Mouse (Mus musculus): Measurements from ENCODE around the gene Rbp3.

Gene Rbp3

DNA sequence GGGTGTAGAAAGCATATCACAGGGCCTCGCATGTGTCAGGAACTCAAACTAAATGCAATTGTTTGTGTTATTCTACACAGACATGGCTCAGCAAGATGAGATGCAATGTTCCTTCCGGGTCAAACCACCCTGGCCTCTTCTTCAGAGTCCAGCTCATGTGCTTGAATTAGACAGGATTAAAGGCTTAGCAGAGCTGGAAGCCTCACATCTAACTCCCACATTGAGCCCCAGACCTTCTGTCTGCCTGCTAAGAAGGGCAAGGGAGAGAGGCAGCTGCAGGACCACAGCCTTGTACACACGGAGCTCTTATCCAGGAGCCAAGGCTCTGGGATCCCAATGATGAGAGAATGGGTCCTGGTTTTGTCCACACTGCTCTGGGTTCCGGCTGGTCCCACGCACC lies at the start of gene Rbp3:
TSS of gene Rbp3 (plus strand) at position 243 of the 400 bp plus-strand sequence.
- no peak for DNase-seq (ENCODE audit: low spot score in 2 of 2)

DNA sequence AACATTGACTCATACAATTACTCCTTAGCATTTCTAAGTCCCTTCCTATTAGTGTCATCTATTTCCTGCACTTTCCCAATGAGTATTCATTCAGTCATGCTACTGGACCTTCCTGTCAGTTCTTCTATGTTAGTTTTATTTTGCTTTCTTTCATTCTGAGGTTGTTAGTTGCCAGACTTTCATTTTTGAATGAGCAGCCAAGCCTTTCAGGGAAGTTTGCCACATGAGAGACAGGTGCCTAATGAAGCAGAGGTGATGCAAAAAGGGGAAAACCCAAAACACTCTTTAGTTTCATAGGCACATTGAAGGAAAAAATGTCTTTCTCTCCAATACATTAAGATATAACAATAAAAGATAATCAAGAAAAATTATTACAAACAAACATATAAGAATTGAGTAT lies 49.0 kb upstream of the Rbp3 start:
- DNase-seq (ENCODE audit: low spot score in 2 of 2) = no peak

DNA sequence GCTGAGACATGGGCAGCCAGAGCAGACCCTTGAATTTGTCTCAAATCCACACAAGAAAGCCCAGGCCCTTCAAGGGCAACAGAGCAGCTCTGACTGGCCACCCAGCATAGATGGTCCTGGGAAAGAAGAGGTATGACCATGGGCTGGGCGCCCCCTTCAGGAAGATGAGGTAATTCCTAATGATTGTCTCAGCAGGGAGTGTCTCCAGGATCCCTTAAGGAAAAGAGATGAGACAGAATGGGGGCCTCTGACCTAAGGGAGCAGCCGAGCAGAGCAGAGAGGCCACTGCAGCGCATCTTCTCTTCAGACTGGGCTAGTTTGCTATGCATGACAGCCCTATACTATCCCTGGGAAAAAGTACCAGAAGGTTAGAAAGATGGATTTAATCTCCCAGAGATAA lies 40.1 kb upstream of the Rbp3 start:
- DNase-seq (ENCODE audit: low spot score in 2 of 2) = peak; percentile 59 to 60

DNA sequence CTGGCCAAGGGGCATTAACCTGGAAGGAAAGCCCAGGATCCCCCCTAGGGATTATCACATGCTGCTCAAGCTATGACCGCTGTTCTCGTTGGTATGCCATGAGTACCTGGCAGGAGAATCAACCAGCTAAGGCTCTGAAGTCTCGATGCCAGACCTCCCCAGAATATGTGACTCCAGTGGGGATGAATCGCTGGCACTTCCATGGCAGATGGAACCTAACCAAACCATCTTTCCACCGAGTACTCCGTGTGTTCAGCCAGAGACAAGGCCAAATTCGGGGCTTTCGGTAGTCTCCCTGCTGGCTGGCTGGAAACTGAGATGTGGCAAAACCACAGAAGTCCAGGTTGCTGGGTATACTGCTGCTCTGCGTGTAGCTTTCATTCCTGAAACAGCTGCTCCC lies 39.6 kb upstream of the Rbp3 start:
- DNase-seq (ENCODE audit: low spot score in 2 of 2) = no peak

DNA sequence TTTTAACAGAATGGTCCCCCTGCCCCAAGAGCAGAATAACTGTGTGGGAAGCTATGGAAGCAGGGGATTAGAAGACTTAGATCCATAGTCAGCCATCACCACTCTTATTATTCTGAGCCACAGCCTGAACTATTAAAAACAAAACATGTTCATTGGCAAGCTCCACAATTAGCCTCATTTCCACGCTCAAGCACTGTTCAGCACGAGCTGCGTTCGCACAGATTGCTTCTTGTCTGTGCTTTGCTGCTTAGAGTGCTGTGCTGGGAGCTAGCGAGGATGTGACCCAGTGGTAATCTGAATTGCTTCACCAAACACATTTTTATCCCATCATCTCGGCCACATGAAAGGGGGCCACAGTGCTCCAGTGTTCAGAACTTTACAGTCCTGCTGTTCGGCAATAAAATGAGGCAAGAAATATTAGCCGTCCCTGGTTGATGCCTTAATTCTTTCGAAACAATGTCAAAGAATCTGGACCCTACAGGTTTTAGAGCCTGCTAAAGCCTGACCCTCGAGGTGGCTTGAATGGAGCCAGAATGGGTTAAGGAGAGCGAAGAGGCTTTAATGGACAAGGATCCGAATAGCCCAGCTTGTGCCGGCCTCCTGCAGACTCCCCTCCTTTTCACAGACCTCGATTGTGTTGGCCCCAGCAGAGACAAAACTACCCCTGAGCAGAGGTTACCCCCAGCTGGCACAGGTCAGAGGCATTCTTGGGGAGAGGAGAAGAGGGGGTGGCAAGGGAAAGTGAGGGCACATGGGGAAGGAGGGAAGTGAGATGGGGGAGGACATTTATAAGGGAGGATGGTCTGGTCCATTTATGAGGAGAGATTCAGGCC lies 32.9 kb upstream of the Rbp3 start:
- DNase-seq (ENCODE audit: low spot score in 2 of 2) = no peak

DNA sequence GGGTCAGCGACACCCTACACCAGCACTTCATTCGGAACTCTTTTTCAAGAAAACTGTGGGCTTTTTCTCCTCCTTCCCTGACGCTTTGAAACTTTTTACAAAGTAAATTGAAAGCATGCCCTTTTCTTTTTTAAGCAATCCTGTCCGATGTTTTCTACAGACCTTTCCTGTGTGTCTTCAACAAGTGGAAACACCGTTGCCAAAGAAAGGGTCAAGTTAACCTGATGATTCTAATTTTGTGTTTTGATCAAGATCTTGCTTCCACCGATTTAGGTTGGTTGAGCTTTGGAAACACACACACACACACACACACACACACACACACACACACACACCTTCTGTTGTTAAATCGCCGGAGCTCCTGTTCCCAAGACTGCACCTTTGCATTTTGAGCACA lies 31.0 kb upstream of the Rbp3 start:
- DNase-seq (ENCODE audit: low spot score in 2 of 2) = no peak

DNA sequence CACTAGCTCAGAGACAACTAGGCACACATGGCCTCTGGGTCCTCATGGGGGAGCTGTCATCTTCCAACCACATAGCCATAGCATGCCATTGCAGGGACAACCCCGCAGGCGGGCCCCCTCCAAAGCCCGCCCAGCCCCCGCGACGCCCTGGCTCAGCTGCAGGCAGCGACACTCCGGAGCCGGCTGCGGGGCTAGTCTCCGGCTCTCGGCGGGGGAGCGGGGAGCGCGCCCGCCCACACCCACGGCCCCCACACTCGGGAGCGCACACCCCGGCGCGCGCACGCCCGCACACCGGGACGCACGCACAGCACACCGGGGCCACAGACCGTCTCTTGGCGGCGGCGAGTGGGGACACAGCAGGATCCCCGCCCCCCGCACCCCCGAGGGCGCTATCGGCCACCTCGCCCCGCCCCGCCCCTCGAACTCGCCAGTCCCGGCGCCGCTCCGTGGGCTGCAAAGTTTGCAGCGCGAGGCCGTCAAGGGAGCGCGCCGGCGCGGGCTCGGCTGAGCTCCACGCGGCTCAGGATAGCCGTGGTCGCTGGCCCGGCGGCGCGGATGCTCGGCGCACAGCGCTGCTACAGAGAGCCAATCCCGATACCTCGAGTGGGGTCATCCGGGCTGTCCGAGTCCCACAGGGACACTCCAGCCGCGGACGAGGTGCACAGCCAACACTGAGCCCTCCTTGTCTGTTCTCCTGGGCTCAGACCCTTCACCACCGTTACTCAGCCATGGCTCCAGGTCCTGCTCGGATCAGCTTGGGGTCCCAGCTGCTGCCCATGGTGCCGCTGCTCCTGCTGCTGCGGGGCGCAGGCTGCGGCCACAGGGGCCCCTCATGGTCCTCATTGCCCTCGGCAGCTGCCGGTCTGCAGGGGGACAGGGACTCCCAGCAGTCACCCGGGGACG lies 30.4 kb upstream of the Rbp3 start, which contains the start of gene Gdf10:
TSS of gene Gdf10 (plus strand) at position 420 of the 903 bp plus-strand sequence.
- peak in 1 of 2 experiments; percentile 21 for DNase-seq (ENCODE audit: low spot score in 2 of 2)

DNA sequence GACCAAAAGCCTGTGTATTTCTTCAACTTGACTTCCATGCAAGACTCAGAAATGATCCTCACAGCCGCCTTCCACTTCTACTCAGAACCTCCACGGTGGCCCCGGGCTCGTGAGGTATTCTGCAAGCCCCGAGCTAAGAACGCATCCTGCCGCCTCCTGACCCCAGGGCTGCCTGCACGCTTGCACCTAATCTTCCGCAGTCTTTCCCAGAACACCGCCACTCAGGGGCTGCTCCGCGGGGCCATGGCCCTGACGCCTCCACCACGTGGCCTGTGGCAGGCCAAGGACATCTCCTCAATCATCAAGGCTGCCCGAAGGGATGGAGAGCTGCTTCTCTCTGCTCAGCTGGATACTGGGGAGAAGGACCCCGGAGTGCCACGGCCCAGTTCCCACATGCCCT lies 21.9 kb upstream of the Rbp3 start:
- no peak for DNase-seq (ENCODE audit: low spot score in 2 of 2)

DNA sequence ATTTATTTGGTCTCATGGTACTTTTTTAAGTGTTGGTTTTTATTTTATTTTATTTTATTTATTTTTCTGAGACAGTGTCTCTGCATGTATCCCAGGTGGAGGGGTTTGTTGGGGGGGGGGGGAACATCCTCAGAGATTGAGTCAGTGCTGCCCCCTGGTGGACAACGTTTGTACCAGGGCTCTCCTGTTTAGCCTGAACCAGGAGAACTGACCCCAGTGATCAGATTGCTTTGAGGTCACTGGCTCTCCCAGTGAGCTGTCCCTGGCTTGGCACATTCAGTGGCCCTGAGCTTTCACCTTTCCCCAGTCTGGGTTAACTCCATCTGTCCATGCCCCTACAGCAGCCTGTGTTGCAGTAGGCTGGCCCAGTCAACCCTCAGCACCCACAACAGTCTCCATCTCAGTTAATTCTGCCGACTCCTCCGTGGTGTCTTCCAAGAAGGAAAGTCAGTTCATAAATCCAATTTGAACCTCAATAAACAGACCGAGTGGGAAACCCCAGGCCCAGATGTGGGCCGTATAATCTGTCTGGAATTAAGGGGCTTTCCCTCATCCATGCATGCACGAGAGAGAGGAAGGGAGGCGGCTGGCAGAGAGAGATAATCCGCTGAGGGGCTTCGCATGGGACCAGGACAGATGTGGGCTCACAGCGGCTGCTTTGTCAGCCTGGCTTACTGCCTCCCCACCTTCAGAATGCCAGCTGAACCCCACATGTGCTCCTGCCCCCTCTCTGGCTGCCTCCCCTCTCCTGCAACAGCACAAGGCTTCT lies 20.7 kb upstream of the Rbp3 start:
- DNase-seq (ENCODE audit: low spot score in 2 of 2) = peak; percentile 28 to 35

DNA sequence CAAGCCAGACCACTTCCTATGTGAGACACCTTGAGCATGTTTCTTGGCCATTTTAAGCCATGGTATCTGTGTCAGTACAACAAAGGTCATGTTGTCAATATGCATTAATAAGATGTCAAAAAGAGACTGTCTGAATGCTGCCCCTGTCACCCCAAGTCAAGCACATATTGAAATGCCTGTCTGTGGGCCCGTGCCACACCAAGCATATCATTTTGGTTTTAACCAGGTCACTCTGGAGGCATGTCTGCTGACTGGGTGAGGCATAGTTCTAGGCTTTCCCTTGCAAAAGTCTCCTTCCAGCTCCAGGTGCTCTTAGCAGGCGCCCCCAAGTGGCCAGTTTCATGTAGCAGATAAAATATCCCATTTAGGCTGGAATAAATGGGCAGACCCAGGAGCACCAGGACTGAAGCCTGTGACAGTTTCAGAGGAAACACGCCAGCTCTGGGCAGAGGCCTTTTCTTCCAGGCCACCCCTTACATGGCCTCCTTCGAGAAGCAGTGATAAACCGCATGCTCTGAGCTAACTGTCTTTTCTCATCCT lies 20.0 kb upstream of the Rbp3 start:
- peak in 1 of 2 experiments; percentile 18 for DNase-seq (ENCODE audit: low spot score in 2 of 2)

DNA sequence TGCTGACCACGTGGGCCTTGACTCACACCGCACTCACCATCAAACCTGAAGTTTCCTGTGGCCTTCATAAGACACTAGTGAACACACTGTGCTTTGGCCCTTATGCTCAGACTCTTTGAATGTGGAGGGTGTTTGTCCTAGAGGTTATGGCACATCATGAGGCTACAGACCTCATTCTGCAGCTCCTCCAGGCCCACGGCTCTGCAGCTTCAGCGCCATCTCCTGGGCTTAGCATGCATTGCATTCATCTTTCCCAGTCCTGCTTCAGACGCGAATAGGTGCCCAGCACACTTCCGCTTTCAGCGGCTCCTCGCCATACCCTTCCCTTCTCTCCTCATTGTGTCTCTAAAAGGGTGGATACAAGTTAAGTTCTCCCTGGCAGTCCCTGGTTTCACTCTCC lies 14.7 kb upstream of the Rbp3 start:
- peak in 1 of 2 experiments; percentile 43 for DNase-seq (ENCODE audit: low spot score in 2 of 2)

DNA sequence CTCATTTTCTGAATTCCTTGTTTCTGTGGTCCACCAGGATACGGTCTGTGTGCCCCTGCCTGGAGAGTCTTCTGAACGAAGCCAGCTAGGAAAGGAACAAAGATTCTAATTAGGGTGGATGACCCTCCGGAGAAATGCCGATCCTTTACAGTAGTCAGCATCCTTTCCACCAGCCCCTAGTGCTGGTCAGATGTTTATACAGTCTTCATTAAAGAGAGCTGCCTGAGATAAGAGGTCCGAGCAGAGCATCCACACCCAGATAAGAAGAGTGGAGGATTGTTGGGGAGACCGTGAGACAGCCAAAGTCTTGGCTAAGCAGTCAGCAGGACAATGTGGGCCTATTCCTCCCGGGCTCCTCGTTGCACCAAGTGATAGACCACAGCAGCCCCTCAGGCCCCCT lies 13.1 kb upstream of the Rbp3 start, which contains the start of gene Gdf2:
TSS of gene Gdf2 (plus strand) at position 301 of the 400 bp plus-strand sequence.
- DNase-seq (ENCODE audit: low spot score in 2 of 2) = no peak

DNA sequence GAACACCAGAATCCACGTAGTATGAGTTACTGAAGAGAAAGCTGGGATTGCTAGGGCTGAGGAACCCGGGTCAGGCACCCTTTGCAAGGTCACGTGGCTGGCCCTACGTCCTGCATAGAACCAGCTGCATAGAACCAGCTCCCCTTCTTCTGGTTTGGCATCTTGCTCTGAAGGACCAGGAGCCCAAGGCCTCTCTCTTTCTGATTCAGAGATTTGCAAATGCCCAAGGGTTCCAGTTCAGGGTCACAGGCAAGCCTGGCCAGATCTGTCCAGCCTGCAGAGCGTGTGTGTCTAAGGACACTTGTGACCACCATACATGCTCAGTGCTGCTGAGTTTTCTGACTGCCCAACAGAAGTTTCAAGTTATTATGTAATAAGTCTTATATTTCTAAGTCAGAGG lies 11.6 kb upstream of the Rbp3 start:
- DNase-seq (ENCODE audit: low spot score in 2 of 2) = no peak

DNA sequence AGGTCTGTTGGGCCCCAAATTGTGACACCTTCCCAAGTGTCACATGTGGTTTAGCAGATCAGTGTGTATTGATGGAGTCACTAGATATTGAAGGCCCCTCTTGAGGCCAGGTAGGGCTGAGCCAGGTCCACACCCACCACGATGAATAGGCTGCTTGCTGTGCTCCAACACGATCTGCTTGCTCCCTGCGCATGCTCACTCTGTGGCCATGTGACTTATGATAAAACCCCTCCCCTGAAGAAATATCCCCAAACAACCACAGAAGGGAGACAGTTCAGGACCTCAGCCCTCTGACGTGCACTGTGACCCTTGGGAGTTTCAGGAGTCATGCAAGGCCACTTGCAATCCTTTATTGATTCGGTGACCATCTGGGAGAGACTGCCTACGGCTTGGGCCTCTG lies 7.7 kb upstream of the Rbp3 start:
- no peak for DNase-seq (ENCODE audit: low spot score in 2 of 2)

DNA sequence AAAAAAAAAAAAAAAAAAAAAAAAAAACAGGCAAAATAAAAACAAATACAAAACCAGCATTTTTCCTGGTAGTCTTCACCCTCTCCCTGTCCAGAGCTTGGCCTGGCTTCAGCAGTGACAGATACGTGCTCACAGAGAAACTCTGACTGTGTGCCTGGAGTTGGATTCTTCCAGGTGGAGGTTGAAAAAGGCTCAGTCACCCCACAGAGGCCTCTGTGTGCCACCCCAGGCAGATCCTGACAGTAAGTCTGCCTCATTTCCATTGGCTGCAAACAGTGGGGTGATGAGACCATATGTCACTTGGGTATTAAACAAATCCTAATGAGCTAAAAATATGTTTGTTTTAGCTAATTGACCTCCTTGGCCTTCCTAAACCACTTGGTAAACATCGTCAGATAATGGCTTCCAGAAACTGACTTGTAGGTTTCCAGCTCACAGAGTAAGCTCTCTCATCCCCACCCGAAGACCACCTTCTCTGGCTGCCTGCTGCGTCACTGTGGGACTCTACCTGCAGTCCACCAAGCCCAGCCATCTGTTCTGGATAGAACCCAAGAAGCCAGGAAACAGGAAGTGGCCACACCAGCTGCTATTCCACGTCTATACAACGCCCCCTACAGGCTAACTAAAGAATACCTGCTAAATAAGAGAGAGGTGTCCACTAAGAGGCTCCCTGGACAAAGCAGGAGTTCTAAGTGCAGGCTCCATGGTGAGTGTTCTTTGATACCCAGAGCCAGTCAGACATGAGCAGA lies 1.4 kb upstream of the Rbp3 start:
- DNase-seq (ENCODE audit: low spot score in 2 of 2) = no peak

DNA sequence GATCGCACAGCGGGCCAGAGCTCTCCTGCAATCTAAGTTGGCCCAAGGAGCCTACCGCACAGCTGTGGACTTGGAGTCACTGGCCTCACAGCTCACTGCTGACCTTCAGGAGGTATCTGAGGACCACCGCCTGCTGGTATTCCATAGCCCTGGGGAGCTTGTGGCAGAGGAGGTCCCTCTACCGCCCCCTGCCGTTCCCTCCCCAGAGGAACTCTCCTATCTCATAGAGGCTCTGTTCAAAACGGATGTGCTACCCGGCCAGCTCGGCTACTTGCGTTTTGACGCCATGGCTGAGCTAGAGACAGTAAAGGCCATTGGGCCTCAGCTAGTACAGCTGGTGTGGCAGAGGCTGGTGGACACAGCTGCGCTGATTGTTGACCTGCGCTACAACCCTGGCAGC lies 2.3 kb downstream of the Rbp3 start:
- DNase-seq (ENCODE audit: low spot score in 2 of 2) = no peak

DNA sequence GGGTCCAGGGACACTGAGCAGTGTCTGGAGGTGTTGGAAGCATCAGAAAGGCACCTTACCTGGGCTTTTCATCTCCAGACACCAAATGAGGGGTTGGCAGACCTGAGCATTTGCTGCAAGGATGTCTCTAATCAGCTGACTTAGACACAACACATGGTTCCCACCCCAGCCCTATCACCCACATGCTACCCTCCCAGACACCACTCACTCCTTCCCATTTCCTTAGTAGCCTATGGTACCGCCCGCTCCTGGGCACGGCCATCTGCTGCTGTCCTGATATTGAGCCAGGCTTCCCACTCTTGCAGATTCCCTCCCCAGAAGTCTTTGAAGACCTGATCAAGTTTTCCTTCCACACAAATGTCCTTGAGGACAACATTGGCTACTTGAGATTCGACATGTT lies 4.4 kb downstream of the Rbp3 start:
- DNase-seq (ENCODE audit: low spot score in 2 of 2) = no peak

DNA sequence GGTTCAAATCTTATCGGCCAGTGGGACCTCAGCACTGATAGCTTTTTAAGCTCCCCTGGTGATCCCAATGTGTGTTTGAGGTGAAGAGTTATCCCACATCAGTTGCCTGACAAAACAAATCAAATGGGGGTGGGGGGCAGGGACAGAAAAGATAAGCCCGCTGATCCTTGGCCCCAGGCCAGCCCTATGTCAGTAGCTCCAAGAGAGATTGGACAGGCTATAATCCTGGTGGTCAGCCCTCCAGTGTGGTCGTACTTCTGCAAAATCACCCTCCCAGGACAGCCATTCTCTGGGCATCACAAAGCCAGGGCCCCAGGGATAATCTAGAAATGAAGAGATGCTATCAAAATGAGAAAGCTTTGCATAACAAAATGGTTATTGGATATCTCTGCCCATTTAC lies 5.0 kb downstream of the Rbp3 start:
- no peak for DNase-seq (ENCODE audit: low spot score in 2 of 2)

DNA sequence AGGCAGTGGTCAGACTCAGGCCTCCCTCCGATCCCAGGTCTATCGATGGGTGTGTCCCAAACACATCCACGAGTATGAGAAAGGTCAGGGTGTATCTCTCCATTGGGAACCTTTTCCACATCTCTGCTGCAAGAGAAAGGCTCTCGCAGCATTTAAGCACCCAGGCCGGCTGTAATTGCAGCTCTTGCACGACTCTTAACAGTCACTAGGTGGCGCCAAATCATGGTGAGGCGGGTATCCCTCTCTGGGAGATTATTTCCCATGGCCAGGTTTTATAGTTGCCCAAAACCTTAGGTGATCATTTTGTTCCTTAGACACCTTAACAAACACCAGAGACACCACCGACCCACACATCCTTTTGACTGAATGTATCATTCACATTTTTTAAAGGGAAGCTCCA lies 5.5 kb downstream of the Rbp3 start:
- DNase-seq (ENCODE audit: low spot score in 2 of 2) = peak in 1 of 2 experiments; percentile 14

DNA sequence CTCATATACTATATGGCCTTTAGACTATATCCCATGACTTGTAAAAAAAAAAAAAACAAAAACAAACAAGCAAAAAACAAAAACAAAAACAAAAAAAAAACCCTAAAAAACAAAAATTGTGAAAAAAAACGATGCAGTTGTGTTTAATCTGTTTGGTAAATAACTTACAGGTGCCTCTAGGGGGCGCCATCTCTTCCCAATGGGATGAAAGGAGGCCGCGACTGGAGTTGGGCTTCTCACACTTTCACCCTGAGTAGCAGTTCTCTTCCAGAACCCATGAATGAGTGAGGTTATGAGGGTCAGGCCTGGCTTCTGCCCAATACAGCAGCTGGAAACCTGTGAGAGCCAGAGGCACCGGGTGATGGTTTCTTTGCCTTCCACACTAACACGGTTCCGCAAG lies 11.9 kb downstream of the Rbp3 start:
- DNase-seq (ENCODE audit: low spot score in 2 of 2) = no peak

DNA sequence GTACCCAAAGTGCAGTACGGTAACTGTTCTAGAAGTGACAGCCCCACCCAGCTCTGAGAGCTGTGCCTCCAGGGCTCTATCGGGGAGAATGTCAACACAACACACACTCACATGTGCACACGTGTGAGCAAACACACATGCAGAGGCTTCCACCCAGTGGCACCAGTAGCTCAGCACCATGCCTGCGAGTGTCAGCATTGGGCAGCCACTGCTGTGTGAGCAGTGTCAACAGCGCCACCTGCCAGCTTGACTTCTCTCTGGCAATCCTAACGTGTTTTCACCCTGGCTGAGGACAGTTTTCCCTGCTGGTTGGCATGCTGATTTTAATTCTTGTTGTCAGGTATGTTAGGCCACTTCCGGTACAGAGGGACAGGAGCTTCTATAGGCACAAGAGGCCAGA lies 18.9 kb downstream of the Rbp3 start:
- no peak for DNase-seq (ENCODE audit: low spot score in 2 of 2)
